Mouse (Mus musculus): Measurements from ENCODE around the gene Siglecg.

- TF ChIP-seq GATA1 (IDR thresholded peaks at IDR 0.05; ENCODE audit: borderline replicate concordance, low read length): no peak
- TF ChIP-seq FLI1 (IDR thresholded peaks at IDR 0.05; ENCODE audit: low read length): no peak
Observed at GRCm38 (mm10) chr7:43451726-43452125, 43.7 kb downstream of the Siglecg start.

All from megakaryocyte, embryonic 14.5 days (primary cell).